Mouse (Mus musculus): ENCODE results near the gene Fam196a.

Fam196a gene

GRCm38 (mm10) chr7:134840066-134840465 lies 98.2 kb downstream of the Fam196a start:
- no peak for DNase-seq (ENCODE audit: low spot score in 2 of 2)
